Mouse (Mus musculus) stomach, embryonic 15.5 days (tissue): ENCODE results near the gene Nfkbil1. TPM values are rescaled to one million over a fixed set of nuclear protein-coding genes. Genes with fewer than 3 reads are reported as not detected.

Experiments used
- microRNA-seq: library from miRNA; unstranded; fragments of <30 nt; microRNA quantifications from one replicate; pipeline ENCODE4, GENCODE M21; 2016
- polyA plus RNA-seq: library from polyadenylated mRNA; unstranded; fragments of >200 nt; fragmentation: Nextera tagmentation; extraction: Ambion mirVana; gene quantifications from 2 replicates; pipeline ENCODE4 v1.2.1, GENCODE M21; 2015

Nfkbil1 gene
- polyA plus RNA-seq, 1 experiment from 2014 or later: 12.5 TPM

Small RNAs within 50 kb of the gene (microRNA-seq; reads per million reads assigned to microRNA genes)
- not detected for gene Mir6973a
- not detected for gene Mir6974
- gene Mir6975: 2.5 reads per million, percentile 7 among the genes with 10 or more reads in this experiment
- not detected for gene Mir8094

Other genes starting within 250 kb of the Nfkbil1 start
- gene Vars, start 234.8 kb downstream of the Nfkbil1 start, polyA plus RNA-seq: 119 and 124 TPM in 2 replicates
- 0.31 TPM in 2 replicates for gene Vwa7, start 219.2 kb downstream of the Nfkbil1 start, polyA plus RNA-seq
- gene Sapcd1, start 207.8 kb downstream of the Nfkbil1 start, polyA plus RNA-seq: 13.2 and 14.8 TPM in 2 replicates
- 3.8 and 4.8 TPM in 2 replicates for gene Msh5, start 189.0 kb downstream of the Nfkbil1 start, polyA plus RNA-seq
- 361 and 363 TPM in 2 replicates for gene Clic1, start 185.8 kb downstream of the Nfkbil1 start, polyA plus RNA-seq
- 210 and 216 TPM in 2 replicates for gene Ddah2, start 176.8 kb downstream of the Nfkbil1 start, polyA plus RNA-seq
- gene Ly6g6c, start 170.4 kb downstream of the Nfkbil1 start, polyA plus RNA-seq: 6.2 and 17.2 TPM in 2 replicates
- 0.44 and 0.73 TPM in 2 replicates for gene Mpig6b, start 169.6 kb downstream of the Nfkbil1 start, polyA plus RNA-seq
- gene Ly6g6e, start 158.9 kb downstream of the Nfkbil1 start, polyA plus RNA-seq: 9.4 and 16.8 TPM in 2 replicates
- gene Ly6g6d, start 157.7 kb downstream of the Nfkbil1 start, polyA plus RNA-seq: 3.6 and 4.4 TPM in 2 replicates
- 0.15 and 0.41 TPM in 2 replicates for gene Ly6g6f, start 150.2 kb downstream of the Nfkbil1 start, polyA plus RNA-seq
- 92.0 and 97.8 TPM in 2 replicates for gene Abhd16a, start 146.5 kb downstream of the Nfkbil1 start, polyA plus RNA-seq
- gene Ly6g5c, start 127.5 kb downstream of the Nfkbil1 start, polyA plus RNA-seq: not detected in 2 replicates
- gene Ly6g5b, start 120.4 kb downstream of the Nfkbil1 start, polyA plus RNA-seq: 0.69 and 0.85 TPM in 2 replicates
- gene Gpank1, start 114.3 kb downstream of the Nfkbil1 start, polyA plus RNA-seq: 17.4 and 19.1 TPM in 2 replicates
- gene Csnk2b, start 113.7 kb downstream of the Nfkbil1 start, polyA plus RNA-seq: 251 and 262 TPM in 2 replicates
- 11.9 and 12.2 TPM in 2 replicates for gene D17H6S53E, start 109.4 kb downstream of the Nfkbil1 start, polyA plus RNA-seq
- gene Apom, start 103.7 kb downstream of the Nfkbil1 start, polyA plus RNA-seq: 21.2 and 47.5 TPM in 2 replicates
- 42.2 and 48.0 TPM in 2 replicates for gene Bag6, start 100.6 kb downstream of the Nfkbil1 start, polyA plus RNA-seq
- 148 and 172 TPM in 2 replicates for gene Prrc2a, start 70.9 kb downstream of the Nfkbil1 start, polyA plus RNA-seq
- 18.7 and 21.9 TPM in 2 replicates for gene Aif1, start 59.7 kb downstream of the Nfkbil1 start, polyA plus RNA-seq
- gene Lst1, start 47.4 kb downstream of the Nfkbil1 start, polyA plus RNA-seq: 23.7 and 25.1 TPM in 2 replicates
- gene Ltb, start 41.4 kb downstream of the Nfkbil1 start, polyA plus RNA-seq: 3.7 and 5.5 TPM in 2 replicates
- 0.18 and 0.28 TPM in 2 replicates for gene Tnf, start 33.8 kb downstream of the Nfkbil1 start, polyA plus RNA-seq
- 0.77 and 0.83 TPM in 2 replicates for gene Lta, start 30.4 kb downstream of the Nfkbil1 start, polyA plus RNA-seq
- 0.86 TPM in 1 of 2 replicates, not detected in the other for gene Gm16181, start 15.0 kb downstream of the Nfkbil1 start, polyA plus RNA-seq
- 5.1 and 5.9 TPM in 2 replicates for gene Atp6v1g2, start 2.1 kb downstream of the Nfkbil1 start, polyA plus RNA-seq
- 361 and 392 TPM in 2 replicates for gene Ddx39b, start 6.0 kb upstream of the Nfkbil1 start, polyA plus RNA-seq
- 135 and 148 TPM in 2 replicates for gene H2-D1, start 26.9 kb upstream of the Nfkbil1 start, polyA plus RNA-seq
- gene H2-Q1, start 84.6 kb upstream of the Nfkbil1 start, polyA plus RNA-seq: 0.92 and 1.4 TPM in 2 replicates
- gene H2-Q2, start 106.5 kb upstream of the Nfkbil1 start, polyA plus RNA-seq: 15.1 and 21.0 TPM in 2 replicates
- gene H2-Q4, start 143.8 kb upstream of the Nfkbil1 start, polyA plus RNA-seq: 4.8 and 4.9 TPM in 2 replicates
- 1.3 and 1.7 TPM in 2 replicates for gene H2-Q6, start 189.1 kb upstream of the Nfkbil1 start, polyA plus RNA-seq
- gene H2-Q7, start 203.4 kb upstream of the Nfkbil1 start, polyA plus RNA-seq: 4.8 and 5.6 TPM in 2 replicates
- gene H2-Q10, start 234.3 kb upstream of the Nfkbil1 start, polyA plus RNA-seq: 16.3 and 29.3 TPM in 2 replicates